In the genomic region with DNA sequence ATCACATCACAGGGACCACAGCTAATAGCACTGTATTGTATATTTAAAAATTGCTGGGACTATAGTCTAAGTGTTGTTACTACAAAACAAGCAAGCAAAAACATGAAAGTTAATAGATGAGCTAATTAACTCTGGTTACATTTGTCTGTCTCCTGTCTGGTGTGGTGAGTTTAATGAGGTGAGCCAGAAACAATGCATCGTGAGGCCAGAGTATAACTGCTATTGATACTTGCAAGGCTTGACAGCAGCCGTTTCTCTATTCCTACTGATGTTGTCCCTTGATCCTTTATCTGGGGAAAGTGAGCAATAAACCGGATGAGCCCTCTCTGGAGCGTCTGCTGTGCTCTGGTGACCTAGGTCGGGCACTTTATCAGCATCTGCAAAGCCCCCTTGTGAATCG, we compare ENCODE assay signal across 20 mouse cellular contexts. TPM values are rescaled to one million over a fixed set of nuclear protein-coding genes. Genes with fewer than 3 reads are reported as not detected.
"Had no signal": no experiment of that assay in that cellular context is flagged by ENCODE, and none has a peak within 500 bp of the region (broad histone marks: within the 10 kb centered on the region; RNA-seq: fewer than 3 reads in every experiment).

No protein-coding gene starts in this region.

- ATAC-seq: liver, postnatal 0 days; midbrain, embryonic 13.5 days; midbrain, embryonic 15.5 days had no signal

- H3K9me3 ChIP-seq: liver, embryonic 13.5 days; liver, embryonic 15.5 days; megakaryocyte, embryonic 14.5 days; midbrain, embryonic 13.5 days; midbrain, embryonic 15.5 days; neural tube, embryonic 12.5 days; stomach, embryonic 15.5 days had no signal

- H3K36me3 ChIP-seq: liver, embryonic 13.5 days; liver, embryonic 15.5 days; midbrain, embryonic 13.5 days; midbrain, embryonic 15.5 days; neural tube, embryonic 12.5 days; stomach, embryonic 15.5 days had no signal

- H3K4me2 ChIP-seq: liver, embryonic 11.5 days; liver, embryonic 13.5 days; liver, embryonic 15.5 days; midbrain, embryonic 11.5 days; midbrain, embryonic 13.5 days; midbrain, embryonic 15.5 days; neural tube, embryonic 12.5 days; stomach, embryonic 15.5 days had no signal

- H3K27me3 ChIP-seq: midbrain, embryonic 13.5 days; midbrain, embryonic 15.5 days; neural tube, embryonic 12.5 days; stomach, embryonic 15.5 days had no signal

- H3K4me1 ChIP-seq: liver, embryonic 13.5 days; liver, embryonic 15.5 days; stomach, embryonic 15.5 days had no signal

- H3K27ac ChIP-seq: liver, embryonic 13.5 days; liver, embryonic 15.5 days; macrophage; midbrain, embryonic 13.5 days; midbrain, embryonic 15.5 days; neural tube, embryonic 12.5 days; stomach, embryonic 15.5 days; stomach, postnatal 0 days had no signal

- H3K9ac ChIP-seq: liver, embryonic 13.5 days; liver, embryonic 15.5 days; liver, postnatal 0 days; midbrain, embryonic 13.5 days; midbrain, embryonic 15.5 days; neural tube, embryonic 12.5 days; stomach, embryonic 15.5 days had no signal

- DNase-seq: liver, embryonic 13.5 days; liver, postnatal 0 days; lung, postnatal 14 days; right cerebral cortex, postnatal 14 days; thymus, adult 2 months; thymus, postnatal 25 days; thymus, postnatal 4 days had no signal

- H3K4me3 ChIP-seq: liver, embryonic 13.5 days; liver, embryonic 15.5 days; megakaryocyte, embryonic 14.5 days; midbrain, embryonic 13.5 days; midbrain, embryonic 15.5 days; neural tube, embryonic 12.5 days; stomach, embryonic 15.5 days had no signal

RNA-seq across cellular contexts. Expression of gene Slc1a2, which starts 11.1 kb away (rescaled TPM):
- total RNA-seq: megakaryocyte progenitor cell, adult 5-6 weeks; monocyte, adult 5-6 weeks; neutrophil, adult 5-6 weeks had no signal
